Mouse (Mus musculus) limb, embryonic 13.5 days (tissue): ENCODE results near the gene Hspb2. TPM values are rescaled to one million over a fixed set of nuclear protein-coding genes. Genes with fewer than 3 reads are reported as not detected.

ENCODE experiments used
- ATAC-seq: fragments of 200-750 bp; cut with Nextera tagmentation; 2 replicates; pipeline ENCODE4 v1.8.0; 2017; ENCODE audit warnings: low read depth, moderate number of reproducible peaks, moderate TSS enrichment; ENCODE audit not compliant: low FRiP score
- H3K27ac ChIP-seq: fragments of 300-500 bp; sonication (generic); 2 replicates; pipeline ENCODE4 v1.5.1; 2015; ENCODE audit warnings: inconsistent platforms, mild to moderate bottlenecking, moderate library complexity
- H3K27me3 ChIP-seq: fragments of 300-500 bp; sonication (generic); 2 replicates; pipeline ENCODE4 v1.6.1; 2015; ENCODE audit warnings: mild to moderate bottlenecking, inconsistent platforms
- H3K36me3 ChIP-seq: fragments of 300-500 bp; sonication (generic); 2 replicates; pipeline ENCODE4 v1.6.1; 2015; ENCODE audit warnings: inconsistent platforms, mild to moderate bottlenecking, moderate library complexity
- H3K4me1 ChIP-seq: fragments of 300-500 bp; sonication (generic); 2 replicates; pipeline ENCODE4 v1.6.1; 2015; ENCODE audit warnings: inconsistent platforms
- H3K4me2 ChIP-seq: fragments of 300-500 bp; sonication (generic); replicated peaks from 2 replicates; pipeline ENCODE4 v1.6.1; 2015; ENCODE audit warnings: inconsistent platforms, mild to moderate bottlenecking, moderate library complexity
- H3K4me3 ChIP-seq: fragments of 300-500 bp; sonication (generic); 2 replicates; pipeline ENCODE4 v1.5.1; 2015; ENCODE audit warnings: moderate library complexity, mild to moderate bottlenecking, inconsistent platforms
- H3K9ac ChIP-seq: fragments of 300-500 bp; sonication (generic); 2 replicates; pipeline ENCODE4 v1.6.1; 2015; ENCODE audit warnings: mild to moderate bottlenecking, inconsistent platforms
- H3K9me3 ChIP-seq: fragments of 300-500 bp; sonication (generic); 2 replicates; pipeline ENCODE4 v1.6.1; 2016; ENCODE audit warnings: inconsistent platforms
- WGBS: fragments of 180-500 bp; shearing (Covaris S2); methylation state at CpG from one replicate; pipeline ENCODE4 v1.1.7; 2015; 5-methylcytosine and 5-hydroxymethylcytosine counted together
- polyA plus RNA-seq: library from polyadenylated mRNA; unstranded; fragments of >200 nt; fragmentation: Nextera tagmentation; extraction: Ambion mirVana; gene quantifications from 2 replicates; pipeline ENCODE4 v1.2.1, GENCODE M21; 2015

The Hspb2 gene
- polyA plus RNA-seq, 1 experiment from 2014 or later: 39.3 TPM

GRCm38 (mm10) chr9:50742744-50743143 lies 9.4 kb downstream of the Hspb2 start:
- Histone ChIP-seq H3K4me2 (no peak overlapping the region), H3K36me3 (no peaks in the 10 kb centered on the region), H3K27ac (no peak overlapping the region), H3K9me3 (no peaks in the 10 kb centered on the region), H3K27me3 (peaks cover 8% of the 10 kb centered on the region; the same call in 1 of the 2 replicates), H3K4me1 (peaks cover 17% of the 10 kb centered on the region), H3K4me3 (no peak overlapping the region), H3K9ac (no peak overlapping the region)
- ATAC-seq: no peak
- WGBS: 72% methylated on average over 2 of the region's 2 CpGs

GRCm38 (mm10) chr9:50742261-50742660 lies 9.9 kb downstream of the Hspb2 start:
- Histone ChIP-seq H3K4me2 (no peak overlapping the region), H3K27ac (no peak overlapping the region), H3K4me1 (peaks cover 17% of the 10 kb centered on the region), H3K36me3 (no peaks in the 10 kb centered on the region), H3K27me3 (peaks cover 8% of the 10 kb centered on the region; the same call in 1 of the 2 replicates), H3K4me3 (no peak overlapping the region), H3K9ac (no peak overlapping the region), H3K9me3 (no peaks in the 10 kb centered on the region)
- no peak for ATAC-seq
- WGBS: 90% methylated on average over 3 of the region's 3 CpGs

GRCm38 (mm10) chr9:50740867-50741784 lies 11.0 kb downstream of the Hspb2 start:
- H3K4me2 ChIP-seq: no peak overlapping the region
- no peak overlapping the region for H3K27ac ChIP-seq
- ATAC-seq: no peak
- H3K36me3 ChIP-seq: no peaks in the 10 kb centered on the region
- no peak overlapping the region for H3K9ac ChIP-seq
- H3K9me3 ChIP-seq: no peaks in the 10 kb centered on the region
- peaks cover 10% of the 10 kb centered on the region for H3K4me1 ChIP-seq
- 81% methylated on average over 14 of the region's 14 CpGs for WGBS
- H3K27me3 ChIP-seq: peaks cover 5% of the 10 kb centered on the region; the same call in 1 of the 2 replicates
- H3K4me3 ChIP-seq: no peak overlapping the region

- Histone ChIP-seq H3K4me3 (peak within 1 kb of the TSS; percentile 45), H3K27me3 (no peaks in the 10 kb centered on the region), H3K36me3 (no peaks in the 10 kb centered on the region), H3K4me1 (peaks cover 7% of the 10 kb centered on the region), H3K9me3 (no peaks in the 10 kb centered on the region), H3K4me2 (peak within 1 kb of the TSS; percentile 68), H3K9ac (0 out of 2 replicates have a peak within 1 kb of the TSS, but pooled peaks have one; percentile 46), H3K27ac (no peak within 1 kb of the TSS)
- ATAC-seq: peak; percentile 96
- 14% methylated on average over 36 of the region's 36 CpGs for WGBS
Observed at GRCm38 (mm10) chr9:50738914-50739870, 13.0 kb downstream of the Hspb2 start, which contains the start of gene Dixdc1. TSS of gene Dixdc1 (minus strand) at chr9:50739517.

GRCm38 (mm10) chr9:50734989-50735388 lies 17.2 kb downstream of the Hspb2 start:
- no peak overlapping the region for H3K27ac ChIP-seq
- 4% methylated on average over 9 of the region's 9 CpGs for WGBS
- H3K36me3 ChIP-seq: no peaks in the 10 kb centered on the region
- ATAC-seq: no peak
- H3K4me1 ChIP-seq: peaks cover 7% of the 10 kb centered on the region
- H3K9me3 ChIP-seq: no peaks in the 10 kb centered on the region
- no peaks in the 10 kb centered on the region for H3K27me3 ChIP-seq
- no peak overlapping the region for H3K4me2 ChIP-seq
- H3K4me3 ChIP-seq: no peak overlapping the region
- no peak overlapping the region for H3K9ac ChIP-seq

GRCm38 (mm10) chr9:50732560-50732959 lies 19.6 kb downstream of the Hspb2 start:
- Histone ChIP-seq H3K4me3 (no peak overlapping the region), H3K36me3 (no peaks in the 10 kb centered on the region), H3K4me2 (no peak overlapping the region), H3K4me1 (peaks cover 7% of the 10 kb centered on the region; the same call in 1 of the 2 replicates), H3K9me3 (no peaks in the 10 kb centered on the region), H3K27me3 (no peaks in the 10 kb centered on the region), H3K9ac (no peak overlapping the region), H3K27ac (no peak overlapping the region)
- 26% methylated on average over 4 of the region's 4 CpGs for WGBS
- ATAC-seq: no peak

GRCm38 (mm10) chr9:50729600-50729999 lies 22.6 kb downstream of the Hspb2 start:
- ATAC-seq: no peak
- Histone ChIP-seq H3K4me1 (peaks cover 33% of the 10 kb centered on the region), H3K36me3 (no peaks in the 10 kb centered on the region), H3K27me3 (no peaks in the 10 kb centered on the region), H3K9ac (no peak overlapping the region), H3K4me3 (no peak overlapping the region), H3K4me2 (no peak overlapping the region), H3K27ac (no peak overlapping the region), H3K9me3 (no peaks in the 10 kb centered on the region)
- WGBS: 51% methylated on average over 4 of the region's 4 CpGs

- no peaks in the 10 kb centered on the region for H3K27me3 ChIP-seq
- under 1% methylated on average over 44 of the region's 45 CpGs for WGBS
- ATAC-seq: peak; percentile 95
- H3K36me3 ChIP-seq: no peaks in the 10 kb centered on the region
- H3K9ac ChIP-seq: peak overlapping the region; percentile 83
- H3K4me2 ChIP-seq: peak overlapping the region; percentile 90
- H3K9me3 ChIP-seq: no peaks in the 10 kb centered on the region
- peaks cover 47% of the 10 kb centered on the region for H3K4me1 ChIP-seq
- H3K4me3 ChIP-seq: peak overlapping the region; percentile 70
- H3K27ac ChIP-seq: peak overlapping the region; percentile 64
Observed at GRCm38 (mm10) chr9:50727925-50728651, 24.1 kb downstream of the Hspb2 start.

- WGBS: 2% methylated on average over 30 of the region's 30 CpGs
- Histone ChIP-seq H3K4me2 (peak overlapping the region; percentile 90), H3K27me3 (no peaks in the 10 kb centered on the region), H3K36me3 (no peaks in the 10 kb centered on the region), H3K4me3 (peak overlapping the region; percentile 70), H3K9me3 (no peaks in the 10 kb centered on the region), H3K27ac (peak overlapping the region; percentile 64), H3K9ac (peak overlapping the region; percentile 83), H3K4me1 (peaks cover 52% of the 10 kb centered on the region)
- ATAC-seq: no peak
Observed at GRCm38 (mm10) chr9:50727171-50727924, 24.8 kb downstream of the Hspb2 start.

- Histone ChIP-seq H3K36me3 (no peaks in the 10 kb centered on the region), H3K9ac (0 out of 2 replicates have a peak overlapping the region, but pooled peaks have one; percentile 36), H3K4me1 (peaks cover 65% of the 10 kb centered on the region), H3K4me2 (peak overlapping the region; percentile 90), H3K27ac (peak overlapping the region; percentile 64), H3K27me3 (no peaks in the 10 kb centered on the region), H3K9me3 (no peaks in the 10 kb centered on the region), H3K4me3 (peak overlapping the region; percentile 70)
- ATAC-seq: no peak
- WGBS: 15% methylated on average over 8 of the region's 8 CpGs
Observed at GRCm38 (mm10) chr9:50725921-50726590, 26.1 kb downstream of the Hspb2 start.
